Mouse (Mus musculus): ENCODE measurements at regions not wholly inside any gene's neighbourhood (a gene's known extent, or its start where the extent isn't known, plus 50 kb on each side); places are given as distances from the start of the nearest gene placed in this dataset.

- H3K36me3 ChIP-seq: no peaks in the 10 kb centered on the region
- no peak overlapping the region for H3K4me2 ChIP-seq (replicated peaks)
- ATAC-seq: no peak
- 89% methylated on average over 5 of the region's 5 CpGs for WGBS
- no peak overlapping the region for H3K27ac ChIP-seq
- H3K9ac ChIP-seq: no peak overlapping the region
- H3K9me3 ChIP-seq: no peaks in the 10 kb centered on the region
- no peak overlapping the region for H3K4me3 ChIP-seq (replicated peaks)
- H3K27me3 ChIP-seq (replicated peaks): no peaks in the 10 kb centered on the region
- H3K4me1 ChIP-seq (replicated peaks): no peaks in the 10 kb centered on the region
Observed at GRCm38 (mm10) chr11:19073265-19073664, 54.5 kb upstream of the Meis1 start.

GRCm38 (mm10) chr11:19073887-19074564 lies 55.2 kb upstream of the Meis1 start:
- Histone ChIP-seq H3K9me3 (no peaks in the 10 kb centered on the region), H3K27ac (no peak overlapping the region), H3K4me1 (replicated peaks) (no peaks in the 10 kb centered on the region), H3K9ac (no peak overlapping the region), H3K4me3 (replicated peaks) (no peak overlapping the region), H3K36me3 (no peaks in the 10 kb centered on the region), H3K4me2 (replicated peaks) (no peak overlapping the region), H3K27me3 (replicated peaks) (no peaks in the 10 kb centered on the region)
- 67% methylated on average over 11 of the region's 11 CpGs for WGBS
- no peak for ATAC-seq

GRCm38 (mm10) chr11:19091101-19091857 lies 72.5 kb upstream of the Meis1 start:
- Histone ChIP-seq H3K4me3 (replicated peaks) (no peak overlapping the region), H3K4me2 (replicated peaks) (no peak overlapping the region), H3K4me1 (replicated peaks) (no peaks in the 10 kb centered on the region), H3K36me3 (no peaks in the 10 kb centered on the region), H3K9me3 (no peaks in the 10 kb centered on the region), H3K27ac (no peak overlapping the region), H3K9ac (no peak overlapping the region), H3K27me3 (replicated peaks) (no peaks in the 10 kb centered on the region)
- WGBS: 83% methylated on average over 15 of the region's 15 CpGs
- ATAC-seq: no peak

- Histone ChIP-seq H3K27ac (no peak overlapping the region), H3K36me3 (no peaks in the 10 kb centered on the region), H3K9ac (no peak overlapping the region), H3K4me1 (replicated peaks) (no peaks in the 10 kb centered on the region), H3K9me3 (no peaks in the 10 kb centered on the region), H3K27me3 (replicated peaks) (no peaks in the 10 kb centered on the region), H3K4me2 (replicated peaks) (no peak overlapping the region), H3K4me3 (replicated peaks) (no peak overlapping the region)
- ATAC-seq: no peak
- WGBS: 85% methylated on average over 9 of the region's 9 CpGs
Observed at GRCm38 (mm10) chr11:19092967-19093745, 74.4 kb upstream of the Meis1 start.

- no peak for ATAC-seq
- 86% methylated on average over 4 of the region's 4 CpGs for WGBS
- Histone ChIP-seq H3K27ac (no peak overlapping the region), H3K9me3 (no peaks in the 10 kb centered on the region), H3K36me3 (no peaks in the 10 kb centered on the region), H3K4me1 (replicated peaks) (no peaks in the 10 kb centered on the region), H3K9ac (no peak overlapping the region), H3K4me3 (replicated peaks) (no peak overlapping the region), H3K27me3 (replicated peaks) (no peaks in the 10 kb centered on the region), H3K4me2 (replicated peaks) (no peak overlapping the region)
Observed at GRCm38 (mm10) chr11:19093749-19094148, 75.0 kb upstream of the Meis1 start.

- Histone ChIP-seq H3K4me3 (replicated peaks) (no peak overlapping the region), H3K4me2 (replicated peaks) (no peak overlapping the region), H3K9me3 (no peaks in the 10 kb centered on the region), H3K27me3 (replicated peaks) (no peaks in the 10 kb centered on the region), H3K27ac (no peak overlapping the region), H3K36me3 (no peaks in the 10 kb centered on the region), H3K9ac (no peak overlapping the region), H3K4me1 (replicated peaks) (no peaks in the 10 kb centered on the region)
- 85% methylated on average over 14 of the region's 14 CpGs for WGBS
- no peak for ATAC-seq
Observed at GRCm38 (mm10) chr11:19094183-19094582, 75.4 kb upstream of the Meis1 start.

GRCm38 (mm10) chr11:19102981-19103568 lies 84.3 kb upstream of the Meis1 start:
- Histone ChIP-seq H3K4me2 (replicated peaks) (no peak overlapping the region), H3K27ac (no peak overlapping the region), H3K4me3 (replicated peaks) (no peak overlapping the region), H3K27me3 (replicated peaks) (no peaks in the 10 kb centered on the region), H3K36me3 (no peaks in the 10 kb centered on the region), H3K4me1 (replicated peaks) (no peaks in the 10 kb centered on the region), H3K9ac (no peak overlapping the region), H3K9me3 (no peaks in the 10 kb centered on the region)
- no peak for ATAC-seq
- 48% methylated on average over 7 of the region's 7 CpGs for WGBS

- WGBS: 80% methylated on average over 6 of the region's 6 CpGs
- H3K4me1 ChIP-seq (replicated peaks): no peaks in the 10 kb centered on the region
Observed at GRCm38 (mm10) chr11:19107180-19107579, 88.4 kb upstream of the Meis1 start.

GRCm38 (mm10) chr11:19109055-19109454 lies 90.3 kb upstream of the Meis1 start:
- Histone ChIP-seq H3K36me3 (no peaks in the 10 kb centered on the region), H3K4me1 (replicated peaks) (no peaks in the 10 kb centered on the region), H3K9ac (no peak overlapping the region), H3K9me3 (no peaks in the 10 kb centered on the region), H3K27me3 (replicated peaks) (no peaks in the 10 kb centered on the region), H3K4me2 (replicated peaks) (no peak overlapping the region), H3K4me3 (replicated peaks) (no peak overlapping the region), H3K27ac (no peak overlapping the region)
- ATAC-seq: no peak
- 81% methylated on average over 4 of the region's 4 CpGs for WGBS

More at GRCm38 (mm10) chr11:19107180-19107579, 88.4 kb upstream of the Meis1 start:
- no peaks in the 10 kb centered on the region for H3K36me3 ChIP-seq
- no peak overlapping the region for H3K9ac ChIP-seq
- no peaks in the 10 kb centered on the region for H3K9me3 ChIP-seq
- no peak for ATAC-seq
- no peak overlapping the region for H3K4me3 ChIP-seq (replicated peaks)
- no peak overlapping the region for H3K4me2 ChIP-seq (replicated peaks)
- no peaks in the 10 kb centered on the region for H3K27me3 ChIP-seq (replicated peaks)
- H3K27ac ChIP-seq: no peak overlapping the region

- Histone ChIP-seq H3K9ac (no peak overlapping the region), H3K27ac (no peak overlapping the region), H3K4me2 (replicated peaks) (no peak overlapping the region), H3K4me3 (replicated peaks) (no peak overlapping the region), H3K9me3 (no peaks in the 10 kb centered on the region), H3K4me1 (replicated peaks) (no peaks in the 10 kb centered on the region), H3K27me3 (replicated peaks) (no peaks in the 10 kb centered on the region), H3K36me3 (no peaks in the 10 kb centered on the region)
- WGBS: 40% methylated on average over 7 of the region's 7 CpGs
- ATAC-seq: no peak
Observed at GRCm38 (mm10) chr11:19111916-19112575, 93.3 kb upstream of the Meis1 start.

GRCm38 (mm10) chr11:19117121-19117520 lies 98.3 kb upstream of the Meis1 start:
- Histone ChIP-seq H3K36me3 (no peaks in the 10 kb centered on the region), H3K4me1 (replicated peaks) (peaks cover 4% of the 10 kb centered on the region; the same call in 1 of the 2 replicates), H3K4me3 (replicated peaks) (no peak overlapping the region), H3K4me2 (replicated peaks) (no peak overlapping the region), H3K9ac (no peak overlapping the region), H3K27me3 (replicated peaks) (no peaks in the 10 kb centered on the region), H3K27ac (no peak overlapping the region), H3K9me3 (no peaks in the 10 kb centered on the region)
- no peak for ATAC-seq
- 66% methylated on average over 2 of the region's 2 CpGs for WGBS

GRCm38 (mm10) chr11:19118258-19118657 lies 99.5 kb upstream of the Meis1 start:
- 91% methylated on average over 4 of the region's 4 CpGs for WGBS
- Histone ChIP-seq H3K9me3 (no peaks in the 10 kb centered on the region), H3K27me3 (replicated peaks) (no peaks in the 10 kb centered on the region), H3K4me3 (replicated peaks) (no peak overlapping the region), H3K27ac (no peak overlapping the region), H3K36me3 (no peaks in the 10 kb centered on the region), H3K9ac (no peak overlapping the region), H3K4me2 (replicated peaks) (no peak overlapping the region), H3K4me1 (replicated peaks) (peaks cover 4% of the 10 kb centered on the region; the same call in 1 of the 2 replicates)
- ATAC-seq: no peak

All from intestine, embryonic 15.5 days (tissue).